Mouse (Mus musculus): ENCODE measurements around the gene Flot2. TPM values are rescaled to one million over a fixed set of nuclear protein-coding genes. Genes with fewer than 3 reads are reported as not detected.

Gene Flot2
- 20.2 TPM for polyA plus RNA-seq (2017; shearing (Covaris generic))

DNA sequence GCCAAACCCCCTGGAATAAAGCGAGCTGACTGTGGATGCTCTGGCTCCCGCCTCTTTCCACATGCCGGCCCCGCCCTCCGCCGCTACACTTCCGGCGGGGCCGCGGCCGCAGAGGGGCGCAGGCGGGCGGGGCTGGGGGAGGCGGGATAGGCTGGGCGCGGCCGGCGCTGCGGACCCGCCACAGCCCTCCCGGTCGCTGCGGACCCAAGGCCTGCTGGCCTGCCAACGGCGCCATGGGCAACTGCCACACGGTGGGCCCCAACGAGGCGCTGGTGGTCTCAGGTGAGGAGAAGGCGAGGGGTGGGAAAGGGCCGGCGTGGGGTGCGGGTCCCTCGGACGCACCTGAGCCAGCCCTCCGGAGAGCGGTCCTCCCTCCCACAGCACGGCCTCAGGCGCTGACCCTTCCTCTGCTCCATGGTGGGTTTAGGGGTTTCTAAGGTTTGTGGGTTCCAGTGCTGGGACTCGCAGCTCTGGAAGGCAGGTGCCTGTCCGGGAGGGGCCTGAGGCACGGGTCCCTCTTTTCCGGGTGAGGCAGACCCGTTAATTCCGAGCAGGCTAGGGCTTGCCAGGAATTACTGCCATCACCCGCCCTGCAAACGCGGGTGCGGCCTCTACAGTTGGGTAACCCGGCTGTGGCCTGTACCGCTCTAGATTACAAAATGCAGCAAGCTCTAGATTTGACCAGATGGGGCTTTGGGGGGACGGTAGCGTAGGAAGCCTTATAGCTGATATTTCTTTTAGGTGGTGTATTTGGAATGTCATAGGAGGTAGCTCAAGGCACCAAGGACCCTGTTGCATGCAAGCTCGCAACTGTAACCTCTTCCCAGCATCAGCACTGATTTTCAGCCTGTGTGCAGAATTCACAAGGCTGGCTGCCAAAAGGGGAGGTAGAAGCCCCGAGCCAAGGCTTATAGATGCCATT lies at the start of gene Flot2:
Flot2 (plus strand) TSS at position 101 of the 922 bp plus-strand sequence.

GRCm38 (mm10) chr11:78031947-78032808 lies 5.6 kb upstream of the Flot2 start, which contains the start of gene Dhrs13:
Dhrs13 (plus strand) TSS chr11:78032280.

DNA sequence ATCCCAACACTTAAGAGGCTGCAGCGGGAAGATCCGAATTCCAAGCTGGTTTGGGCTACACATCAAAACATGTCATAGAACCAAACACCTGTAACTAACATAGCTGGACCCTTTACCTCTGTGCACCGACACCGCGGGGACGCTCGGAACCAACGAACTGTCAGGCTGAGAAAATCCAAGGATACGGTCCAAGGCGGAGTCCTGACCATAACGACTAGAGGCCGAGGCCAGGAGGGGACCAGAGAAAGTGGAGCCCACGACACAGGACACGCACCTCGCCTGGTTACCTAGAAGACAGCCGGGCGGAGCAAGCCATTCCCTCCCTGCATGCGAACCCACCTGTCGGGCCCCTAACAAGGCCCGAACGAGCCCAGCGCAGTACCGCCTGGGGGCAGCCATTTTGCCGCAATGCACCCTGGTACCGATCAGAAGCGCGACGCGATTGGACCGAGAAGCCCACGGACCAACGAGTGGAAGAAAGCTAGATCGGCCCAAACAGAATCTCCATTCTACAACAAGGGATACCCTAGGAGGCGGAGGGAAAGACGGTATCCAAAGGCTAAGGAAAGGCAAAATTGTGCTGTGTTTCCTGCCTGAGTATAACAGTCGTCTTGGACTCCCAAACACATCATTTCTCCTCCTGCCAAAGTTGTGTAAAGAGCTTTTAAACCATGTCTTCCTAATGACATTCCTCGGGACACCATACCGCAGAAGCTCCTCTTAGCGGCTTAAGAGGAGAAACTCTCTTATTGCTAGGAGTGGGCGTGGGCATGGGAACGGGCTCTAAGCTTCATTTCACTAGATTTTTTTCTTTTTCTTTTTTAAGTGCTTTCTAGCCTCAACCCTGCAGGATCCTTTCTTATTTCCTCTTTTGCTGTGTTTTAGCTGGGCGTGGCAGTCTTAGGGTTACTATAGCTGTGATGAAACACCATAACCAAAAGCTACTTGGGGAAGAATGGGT lies 42.5 kb downstream of the Flot2 start, which contains the start of gene Eral1:
Eral1 (minus strand) TSS at position 423 of the 961 bp plus-strand sequence.

GRCm38 (mm10) chr11:78094504-78095143 lies 56.9 kb downstream of the Flot2 start, which contains the start of gene Fam222b:
Fam222b (plus strand) TSS chr11:78094660.

Other genes with a start within 250 kb of the Flot2 start
- 1.8 TPM for gene Pipox, start 143.8 kb upstream of the Flot2 start, polyA plus RNA-seq (2017; shearing (Covaris generic))
- gene Sez6, start 107.1 kb upstream of the Flot2 start, polyA plus RNA-seq (2017; shearing (Covaris generic)), result not detected
- gene Phf12, start 55.2 kb upstream of the Flot2 start, polyA plus RNA-seq (2017; shearing (Covaris generic)), result 22.2 TPM
- gene Dhrs13, start 5.7 kb upstream of the Flot2 start, polyA plus RNA-seq (2017; shearing (Covaris generic)), result 1.2 TPM
- 44.0 TPM for gene Eral1, start 42.5 kb downstream of the Flot2 start, polyA plus RNA-seq (2017; shearing (Covaris generic))
- gene Fam222b, start 56.7 kb downstream of the Flot2 start, polyA plus RNA-seq (2017; shearing (Covaris generic)), result 29.0 TPM
- gene Traf4, start 127.7 kb downstream of the Flot2 start, polyA plus RNA-seq (2017; shearing (Covaris generic)), result 4.5 TPM
- gene Nek8, start 138.7 kb downstream of the Flot2 start, polyA plus RNA-seq (2017; shearing (Covaris generic)), result 17.1 TPM
- 3.4 TPM for gene Tlcd1, start 138.8 kb downstream of the Flot2 start, polyA plus RNA-seq (2017; shearing (Covaris generic))
- gene Rpl23a, start 145.7 kb downstream of the Flot2 start, polyA plus RNA-seq (2017; shearing (Covaris generic)), result 1,923 TPM
- gene Rab34, start 150.5 kb downstream of the Flot2 start, polyA plus RNA-seq (2017; shearing (Covaris generic)), result not detected
- 1.3 TPM for gene Proca1, start 155.5 kb downstream of the Flot2 start, polyA plus RNA-seq (2017; shearing (Covaris generic))
- gene Sdf2, start 207.8 kb downstream of the Flot2 start, polyA plus RNA-seq (2017; shearing (Covaris generic)), result 106 TPM
- gene Supt6, start 208.1 kb downstream of the Flot2 start, polyA plus RNA-seq (2017; shearing (Covaris generic)), result 52.2 TPM
- gene 2610507B11Rik, start 223.8 kb downstream of the Flot2 start, polyA plus RNA-seq (2017; shearing (Covaris generic)), result 74.7 TPM